Mouse (Mus musculus): ENCODE data around the gene Cabp7.

The Cabp7 gene

GRCm38 (mm10) chr11:4746733-4747132 is at the start of gene Cabp7:
TSS of gene Cabp7 (minus strand) at chr11:4746778.
- no peak for DNase-seq (ENCODE audit: low spot score)

GRCm38 (mm10) chr11:4793006-4793405 is 46.4 kb upstream of the Cabp7 start:
- DNase-seq (ENCODE audit: low spot score): no peak

GRCm38 (mm10) chr11:4791549-4791948 is 45.0 kb upstream of the Cabp7 start:
- no peak for DNase-seq (ENCODE audit: low spot score)

GRCm38 (mm10) chr11:4789691-4790090 is 43.1 kb upstream of the Cabp7 start:
- no peak for DNase-seq (ENCODE audit: low spot score)

GRCm38 (mm10) chr11:4784629-4785142 is 38.1 kb upstream of the Cabp7 start:
- DNase-seq (ENCODE audit: low spot score): no peak

GRCm38 (mm10) chr11:4783116-4783515 is 36.5 kb upstream of the Cabp7 start:
- DNase-seq (ENCODE audit: low spot score): no peak

- DNase-seq (ENCODE audit: low spot score): no peak
These were observed 34.3 kb upstream of the Cabp7 start for GRCm38 (mm10) chr11:4780927-4781326.

GRCm38 (mm10) chr11:4772925-4773324 is 26.3 kb upstream of the Cabp7 start:
- DNase-seq (ENCODE audit: low spot score): no peak

- DNase-seq (ENCODE audit: low spot score): no peak
These were observed 25.2 kb upstream of the Cabp7 start for GRCm38 (mm10) chr11:4771756-4772155.

GRCm38 (mm10) chr11:4769881-4770280 is 23.3 kb upstream of the Cabp7 start:
- DNase-seq (ENCODE audit: low spot score): no peak

- no peak for DNase-seq (ENCODE audit: low spot score)
These were observed 22.7 kb upstream of the Cabp7 start for GRCm38 (mm10) chr11:4769293-4769692.

GRCm38 (mm10) chr11:4768399-4768798 is 21.8 kb upstream of the Cabp7 start:
- DNase-seq (ENCODE audit: low spot score): no peak

- DNase-seq (ENCODE audit: low spot score): no peak
These were observed 17.9 kb upstream of the Cabp7 start for GRCm38 (mm10) chr11:4764476-4764875.

- no peak for DNase-seq (ENCODE audit: low spot score)
These were observed 17.1 kb upstream of the Cabp7 start for GRCm38 (mm10) chr11:4763631-4764030.

- DNase-seq (ENCODE audit: low spot score): no peak
These were observed 15.9 kb upstream of the Cabp7 start for GRCm38 (mm10) chr11:4762511-4762910.

- DNase-seq (ENCODE audit: low spot score): no peak
These were observed 15.4 kb upstream of the Cabp7 start for GRCm38 (mm10) chr11:4761991-4762390.

GRCm38 (mm10) chr11:4760438-4760837 is 13.9 kb upstream of the Cabp7 start:
- DNase-seq (ENCODE audit: low spot score): no peak

GRCm38 (mm10) chr11:4757789-4758158 is 11.2 kb upstream of the Cabp7 start:
- no peak for DNase-seq (ENCODE audit: low spot score)

- DNase-seq (ENCODE audit: low spot score): no peak
These were observed 10.6 kb upstream of the Cabp7 start for GRCm38 (mm10) chr11:4756984-4757788.

- DNase-seq (ENCODE audit: low spot score): no peak
These were observed 9.9 kb upstream of the Cabp7 start for GRCm38 (mm10) chr11:4756460-4756859.

- DNase-seq (ENCODE audit: low spot score): no peak
These were observed 8.3 kb upstream of the Cabp7 start for GRCm38 (mm10) chr11:4754867-4755266.

GRCm38 (mm10) chr11:4754036-4754435 is 7.5 kb upstream of the Cabp7 start:
- DNase-seq (ENCODE audit: low spot score): no peak

GRCm38 (mm10) chr11:4752836-4753235 is 6.3 kb upstream of the Cabp7 start:
- DNase-seq (ENCODE audit: low spot score): no peak

GRCm38 (mm10) chr11:4750263-4750662 is 3.7 kb upstream of the Cabp7 start:
- peak; percentile 36 for DNase-seq (ENCODE audit: low spot score)

All from ovary, postnatal 10 days (tissue).